Comparison of ENCODE assay signal across 20 mouse cellular contexts in the genomic region with DNA sequence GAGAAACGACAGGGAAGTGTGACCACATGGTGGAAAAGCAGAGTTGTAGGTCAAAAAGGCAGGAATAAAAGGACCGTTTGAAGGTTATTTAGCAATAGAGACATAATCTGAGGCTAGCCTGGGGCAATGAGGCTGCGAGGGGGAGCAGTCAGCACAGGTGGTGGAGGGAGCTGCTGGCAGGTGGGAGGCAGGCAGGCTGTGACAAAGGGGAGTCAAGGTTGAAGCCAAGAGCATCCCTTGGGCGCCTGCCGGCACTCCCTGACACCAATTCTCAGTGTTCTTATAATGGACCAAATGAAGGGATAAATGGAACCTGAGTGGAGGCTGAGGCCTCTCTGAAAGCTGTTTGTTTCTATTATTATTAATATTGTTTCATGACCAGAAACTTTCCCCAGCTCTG.
"Had no signal": no experiment of that assay in that cellular context is flagged by ENCODE, and none has a peak within 500 bp of the region (broad histone marks: within the 10 kb centered on the region; RNA-seq: fewer than 3 reads in every experiment).

No protein-coding gene starts in this region.

- H3K4me1 ChIP-seq: liver, embryonic 13.5 days; midbrain, embryonic 15.5 days had no signal

- DNase-seq: kidney, postnatal 10 days; kidney, postnatal 36 days; layer of hippocampus, postnatal 36 days; liver, embryonic 13.5 days; lung, adult 2 months; lung, postnatal 14 days; lung, postnatal 4 days; right cerebral cortex, adult 18-20 months; right cerebral cortex, postnatal 14 days; right cerebral cortex, postnatal 4 days; thymus, adult 2 months; thymus, postnatal 14 days; thymus, postnatal 4 days had no signal

- ATAC-seq: midbrain, embryonic 15.5 days had no signal

- H3K4me2 ChIP-seq: kidney, embryonic 15.5 days; liver, embryonic 13.5 days; midbrain, embryonic 11.5 days; midbrain, embryonic 15.5 days; neural tube, embryonic 13.5 days had no signal

- H3K36me3 ChIP-seq: kidney, embryonic 15.5 days; liver, embryonic 13.5 days; midbrain, embryonic 15.5 days; neural tube, embryonic 13.5 days had no signal

- H3K9me3 ChIP-seq: kidney, embryonic 15.5 days; liver, embryonic 13.5 days; midbrain, embryonic 15.5 days; neural tube, embryonic 13.5 days had no signal

- H3K4me3 ChIP-seq: kidney, embryonic 15.5 days; left cerebral cortex, adult 2 months; liver, embryonic 13.5 days; midbrain, embryonic 15.5 days; myocyte; neural tube, embryonic 13.5 days had no signal

- H3K27me3 ChIP-seq: kidney, embryonic 15.5 days; liver, embryonic 13.5 days; midbrain, embryonic 15.5 days; neural tube, embryonic 13.5 days had no signal

- H3K9ac ChIP-seq: kidney, embryonic 15.5 days; liver, embryonic 13.5 days; midbrain, embryonic 15.5 days; neural tube, embryonic 13.5 days had no signal

- H3K27ac ChIP-seq: kidney, embryonic 15.5 days; left cerebral cortex, adult 2 months; liver, embryonic 13.5 days; midbrain, embryonic 15.5 days; neural tube, embryonic 13.5 days; stomach, postnatal 0 days had no signal
